Mouse (Mus musculus) neural tube, embryonic 14.5 days (tissue): ENCODE data around the gene Spata4. TPM values are rescaled to one million over a fixed set of nuclear protein-coding genes. Genes with fewer than 3 reads are reported as not detected.

Source experiments
- ATAC-seq: fragments of 200-750 bp; cut with Nextera tagmentation; 2 replicates; pipeline ENCODE4 v1.8.0; 2017; ENCODE audit warnings: low read depth, mild to moderate bottlenecking, moderate TSS enrichment, moderate library complexity
- H3K27ac ChIP-seq: fragments of 300-500 bp; sonication (generic); 2 replicates; pipeline ENCODE4 v1.5.1; 2014; ENCODE audit warnings: low read depth, mild to moderate bottlenecking, control low read depth, low read length, moderate library complexity, mixed read lengths
- H3K27me3 ChIP-seq: fragments of 300-500 bp; sonication (generic); 2 replicates; pipeline ENCODE4 v1.6.1; 2014; ENCODE audit warnings: low read length; ENCODE audit not compliant: control insufficient read depth, insufficient read depth
- H3K36me3 ChIP-seq: fragments of 300-500 bp; sonication (generic); 2 replicates; pipeline ENCODE4 v1.6.1; 2014; ENCODE audit warnings: low read length, mixed read lengths; ENCODE audit not compliant: control insufficient read depth, insufficient read depth
- H3K4me1 ChIP-seq: fragments of 300-500 bp; sonication (generic); 2 replicates; pipeline ENCODE4 v1.6.1; 2014; ENCODE audit warnings: low read length; ENCODE audit not compliant: control insufficient read depth, insufficient read depth
- H3K4me2 ChIP-seq: fragments of 300-500 bp; sonication (generic); 2 replicates; pipeline ENCODE4 v1.6.1; 2014; ENCODE audit warnings: mild to moderate bottlenecking, low read depth, low read length, control low read depth
- H3K4me3 ChIP-seq: fragments of 300-500 bp; sonication (generic); 2 replicates; pipeline ENCODE4 v1.5.1; 2014; ENCODE audit warnings: low read depth, low read length, control low read depth, mixed read lengths
- H3K9ac ChIP-seq: fragments of 300-500 bp; sonication (generic); replicated peaks from 2 replicates; pipeline ENCODE4 v1.6.1; 2014; ENCODE audit warnings: low read depth, mild to moderate bottlenecking, control low read depth, low read length, mixed read lengths
- H3K9me3 ChIP-seq: fragments of 300-500 bp; sonication (generic); 2 replicates; pipeline ENCODE4 v1.6.1; 2016; ENCODE audit warnings: low read length; ENCODE audit not compliant: control insufficient read depth
- WGBS: fragments of 180-500 bp; shearing (Covaris S2); extraction: QIAGEN DNeasy Blood & Tissue Kit; methylation state at CpG from one replicate; pipeline ENCODE4 v1.1.7; 2014; 5-methylcytosine and 5-hydroxymethylcytosine counted together
- polyA plus RNA-seq: library from polyadenylated mRNA; unstranded; fragments of >200 nt; fragmentation: Nextera tagmentation; extraction: Ambion mirVana; gene quantifications from 2 replicates; pipeline ENCODE4 v1.2.1, GENCODE M21; 2014

Gene Spata4
- polyA plus RNA-seq, result 0.39 TPM in 1 of 2 replicates, not detected in the other

- Histone ChIP-seq H3K4me1 (peaks cover 5% of the 10 kb centered on the region; the same call in 1 of the 2 replicates), H3K9ac (peak within 1 kb of the TSS; percentile 41; the same call in 1 of the 2 replicates), H3K9me3 (no peaks in the 10 kb centered on the region), H3K4me2 (peak within 1 kb of the TSS; percentile 55), H3K27ac (no peak within 1 kb of the TSS), H3K27me3 (no peaks in the 10 kb centered on the region), H3K36me3 (no peaks in the 10 kb centered on the region), H3K4me3 (peak within 1 kb of the TSS; percentile 23; the same call in 1 of the 2 replicates)
- peak; percentile 94 for ATAC-seq
- WGBS, result 8% methylated on average over 21 of the region's 21 CpGs
These were observed at the start of gene Spata4 for GRCm38 (mm10) chr8:54600671-54601251. TSS of gene Spata4 (plus strand) at chr8:54600781.

GRCm38 (mm10) chr8:54554921-54555320, 45.7 kb upstream of the Spata4 start:
- Histone ChIP-seq H3K27me3 (no peaks in the 10 kb centered on the region), H3K4me3 (no peak overlapping the region), H3K4me2 (no peak overlapping the region), H3K36me3 (no peaks in the 10 kb centered on the region), H3K4me1 (no peaks in the 10 kb centered on the region), H3K9me3 (no peaks in the 10 kb centered on the region), H3K27ac (no peak overlapping the region), H3K9ac (no peak overlapping the region)
- no peak for ATAC-seq
- 87% methylated on average over 2 of the region's 2 CpGs for WGBS

GRCm38 (mm10) chr8:54562137-54562536, 38.4 kb upstream of the Spata4 start:
- ATAC-seq, result no peak
- Histone ChIP-seq H3K27me3 (no peaks in the 10 kb centered on the region), H3K4me3 (no peak overlapping the region), H3K4me1 (no peaks in the 10 kb centered on the region), H3K36me3 (no peaks in the 10 kb centered on the region), H3K27ac (no peak overlapping the region), H3K9me3 (no peaks in the 10 kb centered on the region), H3K4me2 (no peak overlapping the region), H3K9ac (no peak overlapping the region)
- 74% methylated on average over 4 of the region's 4 CpGs for WGBS

- Histone ChIP-seq H3K4me3 (no peak overlapping the region), H3K9me3 (no peaks in the 10 kb centered on the region), H3K4me1 (no peaks in the 10 kb centered on the region), H3K36me3 (no peaks in the 10 kb centered on the region), H3K27me3 (no peaks in the 10 kb centered on the region), H3K27ac (no peak overlapping the region), H3K4me2 (no peak overlapping the region), H3K9ac (no peak overlapping the region)
- WGBS, result 87% methylated on average over 1 of the region's 1 CpGs
- ATAC-seq, result no peak
These were observed 35.4 kb upstream of the Spata4 start for GRCm38 (mm10) chr8:54565181-54565580.

GRCm38 (mm10) chr8:54565603-54566260, 34.8 kb upstream of the Spata4 start:
- no peak overlapping the region for H3K9ac ChIP-seq
- no peak overlapping the region for H3K4me3 ChIP-seq
- no peaks in the 10 kb centered on the region for H3K9me3 ChIP-seq
- H3K27me3 ChIP-seq, result no peaks in the 10 kb centered on the region
- 87% methylated on average over 7 of the region's 7 CpGs for WGBS
- H3K4me1 ChIP-seq, result no peaks in the 10 kb centered on the region
- H3K27ac ChIP-seq, result no peak overlapping the region
- H3K4me2 ChIP-seq, result no peak overlapping the region
- H3K36me3 ChIP-seq, result no peaks in the 10 kb centered on the region
- no peak for ATAC-seq

- H3K4me1 ChIP-seq, result no peaks in the 10 kb centered on the region
- no peaks in the 10 kb centered on the region for H3K9me3 ChIP-seq
- no peak overlapping the region for H3K27ac ChIP-seq
- no peak overlapping the region for H3K4me3 ChIP-seq
- H3K27me3 ChIP-seq, result no peaks in the 10 kb centered on the region
- no peak overlapping the region for H3K9ac ChIP-seq
- WGBS, result 80% methylated on average over 2 of the region's 2 CpGs
- H3K36me3 ChIP-seq, result no peaks in the 10 kb centered on the region
- H3K4me2 ChIP-seq, result no peak overlapping the region
- no peak for ATAC-seq
These were observed 33.4 kb upstream of the Spata4 start for GRCm38 (mm10) chr8:54567168-54567567.

- no peak overlapping the region for H3K9ac ChIP-seq
- H3K4me1 ChIP-seq, result no peaks in the 10 kb centered on the region
- no peak overlapping the region for H3K27ac ChIP-seq
- H3K4me2 ChIP-seq, result no peak overlapping the region
- no peaks in the 10 kb centered on the region for H3K27me3 ChIP-seq
- ATAC-seq, result no peak
- no peaks in the 10 kb centered on the region for H3K9me3 ChIP-seq
- H3K36me3 ChIP-seq, result no peaks in the 10 kb centered on the region
- no peak overlapping the region for H3K4me3 ChIP-seq
- WGBS, result 82% methylated on average over 15 of the region's 15 CpGs
These were observed 29.7 kb upstream of the Spata4 start for GRCm38 (mm10) chr8:54570618-54571609.

- Histone ChIP-seq H3K4me1 (no peaks in the 10 kb centered on the region), H3K4me3 (no peak overlapping the region), H3K36me3 (no peaks in the 10 kb centered on the region), H3K27ac (no peak overlapping the region), H3K27me3 (no peaks in the 10 kb centered on the region), H3K9ac (no peak overlapping the region), H3K4me2 (no peak overlapping the region), H3K9me3 (no peaks in the 10 kb centered on the region)
- 89% methylated on average over 3 of the region's 3 CpGs for WGBS
- ATAC-seq, result no peak
These were observed 19.1 kb upstream of the Spata4 start for GRCm38 (mm10) chr8:54581436-54581835.
